Mouse (Mus musculus): ENCODE results near the gene Mycbp2. TPM values are rescaled to one million over a fixed set of nuclear protein-coding genes. Genes with fewer than 3 reads are reported as not detected.

Mycbp2 gene
- polyA plus RNA-seq, 1 experiment from 2014 or later = 23.6 TPM

GRCm38 (mm10) chr14:103099238-103099933, 247.2 kb downstream of the Mycbp2 start, which contains the start of gene Fbxl3:
TSS of gene Fbxl3 (minus strand) at chr14:103099566.
- Histone ChIP-seq H3K4me2 (peak within 1 kb of the TSS; percentile 54), H3K4me1 (peaks cover 9% of the 10 kb centered on the region), H3K9me3 (no peaks in the 10 kb centered on the region), H3K27me3 (no peaks in the 10 kb centered on the region), H3K27ac (peak within 1 kb of the TSS; percentile 99), H3K9ac (peak within 1 kb of the TSS; percentile 99), H3K36me3 (peaks cover 6% of the 10 kb centered on the region; the same call in 1 of the 2 replicates), H3K4me3 (peak within 1 kb of the TSS; percentile 69)
- ATAC-seq (ENCODE audit: insufficient number of reproducible peaks, low FRiP score, low TSS enrichment, low read depth) = peak; percentile 92
- WGBS = under 1% methylated on average over 84 of the region's 88 CpGs

- 1% methylated on average over 48 of the region's 86 CpGs for WGBS
- Histone ChIP-seq H3K9ac (peak overlapping the region; percentile 99), H3K4me3 (peak overlapping the region; percentile 69), H3K4me2 (peak overlapping the region; percentile 54), H3K27me3 (no peaks in the 10 kb centered on the region), H3K9me3 (no peaks in the 10 kb centered on the region), H3K27ac (peak overlapping the region; percentile 99), H3K36me3 (peaks cover 6% of the 10 kb centered on the region; the same call in 1 of the 2 replicates), H3K4me1 (peaks cover 9% of the 10 kb centered on the region)
- peak; percentile 87 for ATAC-seq (ENCODE audit: insufficient number of reproducible peaks, low FRiP score, low TSS enrichment, low read depth)
Observed at GRCm38 (mm10) chr14:103098587-103099235, 247.9 kb downstream of the Mycbp2 start.

- Histone ChIP-seq H3K27ac (peak overlapping the region; percentile 99; the same call in 1 of the 2 replicates), H3K36me3 (peaks cover 6% of the 10 kb centered on the region; the same call in 1 of the 2 replicates), H3K4me2 (peak overlapping the region; percentile 54), H3K4me3 (peak overlapping the region; percentile 69), H3K9me3 (no peaks in the 10 kb centered on the region), H3K27me3 (no peaks in the 10 kb centered on the region), H3K9ac (peak overlapping the region; percentile 99), H3K4me1 (peaks cover 9% of the 10 kb centered on the region)
- ATAC-seq (ENCODE audit: insufficient number of reproducible peaks, low FRiP score, low TSS enrichment, low read depth) = no peak
- WGBS = 0% methylated on average over 2 of the region's 2 CpGs
Observed at GRCm38 (mm10) chr14:103098213-103098586, 248.4 kb downstream of the Mycbp2 start.

- 76% methylated on average over 6 of the region's 6 CpGs for WGBS
- Histone ChIP-seq H3K27me3 (no peaks in the 10 kb centered on the region), H3K36me3 (peaks cover 9% of the 10 kb centered on the region; the same call in 1 of the 2 replicates), H3K9me3 (no peaks in the 10 kb centered on the region), H3K9ac (no peak overlapping the region), H3K4me3 (no peak overlapping the region), H3K27ac (no peak overlapping the region), H3K4me1 (peaks cover 9% of the 10 kb centered on the region), H3K4me2 (no peak overlapping the region)
- no peak for ATAC-seq (ENCODE audit: insufficient number of reproducible peaks, low FRiP score, low TSS enrichment, low read depth)
Observed at GRCm38 (mm10) chr14:103096621-103097020, 250.0 kb downstream of the Mycbp2 start.

GRCm38 (mm10) chr14:103095826-103096225, 250.8 kb downstream of the Mycbp2 start:
- Histone ChIP-seq H3K4me1 (peaks cover 9% of the 10 kb centered on the region), H3K9me3 (no peaks in the 10 kb centered on the region), H3K9ac (no peak overlapping the region), H3K4me2 (no peak overlapping the region), H3K27me3 (no peaks in the 10 kb centered on the region), H3K27ac (no peak overlapping the region), H3K36me3 (peaks cover 14% of the 10 kb centered on the region; the same call in 1 of the 2 replicates), H3K4me3 (no peak overlapping the region)
- 89% methylated on average over 8 of the region's 8 CpGs for WGBS
- ATAC-seq (ENCODE audit: insufficient number of reproducible peaks, low FRiP score, low TSS enrichment, low read depth) = no peak

GRCm38 (mm10) chr14:103095036-103095435, 251.6 kb downstream of the Mycbp2 start:
- no peak overlapping the region for H3K27ac ChIP-seq
- no peak overlapping the region for H3K4me2 ChIP-seq
- peaks cover 14% of the 10 kb centered on the region; the same call in 1 of the 2 replicates for H3K36me3 ChIP-seq
- no peak overlapping the region for H3K9ac ChIP-seq
- H3K9me3 ChIP-seq = no peaks in the 10 kb centered on the region
- H3K27me3 ChIP-seq = no peaks in the 10 kb centered on the region
- H3K4me3 ChIP-seq = no peak overlapping the region
- no peak for ATAC-seq (ENCODE audit: insufficient number of reproducible peaks, low FRiP score, low TSS enrichment, low read depth)
- WGBS = 89% methylated on average over 8 of the region's 8 CpGs
- H3K4me1 ChIP-seq = peaks cover 9% of the 10 kb centered on the region

GRCm38 (mm10) chr14:103093670-103094069, 252.9 kb downstream of the Mycbp2 start:
- Histone ChIP-seq H3K27ac (no peak overlapping the region), H3K36me3 (peaks cover 20% of the 10 kb centered on the region), H3K27me3 (no peaks in the 10 kb centered on the region), H3K4me3 (no peak overlapping the region), H3K4me2 (no peak overlapping the region), H3K4me1 (peaks cover 9% of the 10 kb centered on the region), H3K9me3 (no peaks in the 10 kb centered on the region), H3K9ac (no peak overlapping the region)
- no peak for ATAC-seq (ENCODE audit: insufficient number of reproducible peaks, low FRiP score, low TSS enrichment, low read depth)
- WGBS = 62% methylated on average over 4 of the region's 4 CpGs

GRCm38 (mm10) chr14:103093236-103093635, 253.4 kb downstream of the Mycbp2 start:
- no peaks in the 10 kb centered on the region for H3K27me3 ChIP-seq
- H3K4me2 ChIP-seq = no peak overlapping the region
- no peak overlapping the region for H3K9ac ChIP-seq
- no peak overlapping the region for H3K27ac ChIP-seq
- H3K9me3 ChIP-seq = no peaks in the 10 kb centered on the region
- no peak overlapping the region for H3K4me3 ChIP-seq
- WGBS = 79% methylated on average over 3 of the region's 3 CpGs
- ATAC-seq (ENCODE audit: insufficient number of reproducible peaks, low FRiP score, low TSS enrichment, low read depth) = no peak
- H3K4me1 ChIP-seq = peaks cover 9% of the 10 kb centered on the region
- H3K36me3 ChIP-seq = peaks cover 23% of the 10 kb centered on the region

GRCm38 (mm10) chr14:103088624-103089023, 258.0 kb downstream of the Mycbp2 start:
- Histone ChIP-seq H3K27ac (no peak overlapping the region), H3K9ac (no peak overlapping the region), H3K4me1 (no peaks in the 10 kb centered on the region), H3K27me3 (no peaks in the 10 kb centered on the region), H3K36me3 (peaks cover 48% of the 10 kb centered on the region), H3K9me3 (no peaks in the 10 kb centered on the region), H3K4me2 (no peak overlapping the region), H3K4me3 (no peak overlapping the region)
- WGBS = 72% methylated on average over 6 of the region's 6 CpGs
- no peak for ATAC-seq (ENCODE audit: insufficient number of reproducible peaks, low FRiP score, low TSS enrichment, low read depth)

GRCm38 (mm10) chr14:103087846-103088245, 258.8 kb downstream of the Mycbp2 start:
- Histone ChIP-seq H3K27ac (no peak overlapping the region), H3K9me3 (no peaks in the 10 kb centered on the region), H3K36me3 (peaks cover 53% of the 10 kb centered on the region), H3K27me3 (no peaks in the 10 kb centered on the region), H3K4me3 (no peak overlapping the region), H3K4me1 (no peaks in the 10 kb centered on the region), H3K4me2 (no peak overlapping the region), H3K9ac (no peak overlapping the region)
- WGBS = 92% methylated on average over 5 of the region's 5 CpGs
- ATAC-seq (ENCODE audit: insufficient number of reproducible peaks, low FRiP score, low TSS enrichment, low read depth) = no peak

- no peak for ATAC-seq (ENCODE audit: insufficient number of reproducible peaks, low FRiP score, low TSS enrichment, low read depth)
- 93% methylated on average over 4 of the region's 4 CpGs for WGBS
- no peak overlapping the region for H3K4me3 ChIP-seq
- no peaks in the 10 kb centered on the region for H3K4me1 ChIP-seq
- no peak overlapping the region for H3K9ac ChIP-seq
- H3K4me2 ChIP-seq = no peak overlapping the region
- H3K9me3 ChIP-seq = no peaks in the 10 kb centered on the region
- no peak overlapping the region for H3K27ac ChIP-seq
- H3K27me3 ChIP-seq = no peaks in the 10 kb centered on the region
- peaks cover 54% of the 10 kb centered on the region for H3K36me3 ChIP-seq
Observed at GRCm38 (mm10) chr14:103086671-103087324, 259.8 kb downstream of the Mycbp2 start.
